Mouse (Mus musculus): ENCODE data around the gene Col6a1. TPM values are rescaled to one million over a fixed set of nuclear protein-coding genes. Genes with fewer than 3 reads are reported as not detected.

Col6a1 gene
- polyA plus RNA-seq, 1 experiment from 2014 or later, result 7.8 TPM

DNA sequence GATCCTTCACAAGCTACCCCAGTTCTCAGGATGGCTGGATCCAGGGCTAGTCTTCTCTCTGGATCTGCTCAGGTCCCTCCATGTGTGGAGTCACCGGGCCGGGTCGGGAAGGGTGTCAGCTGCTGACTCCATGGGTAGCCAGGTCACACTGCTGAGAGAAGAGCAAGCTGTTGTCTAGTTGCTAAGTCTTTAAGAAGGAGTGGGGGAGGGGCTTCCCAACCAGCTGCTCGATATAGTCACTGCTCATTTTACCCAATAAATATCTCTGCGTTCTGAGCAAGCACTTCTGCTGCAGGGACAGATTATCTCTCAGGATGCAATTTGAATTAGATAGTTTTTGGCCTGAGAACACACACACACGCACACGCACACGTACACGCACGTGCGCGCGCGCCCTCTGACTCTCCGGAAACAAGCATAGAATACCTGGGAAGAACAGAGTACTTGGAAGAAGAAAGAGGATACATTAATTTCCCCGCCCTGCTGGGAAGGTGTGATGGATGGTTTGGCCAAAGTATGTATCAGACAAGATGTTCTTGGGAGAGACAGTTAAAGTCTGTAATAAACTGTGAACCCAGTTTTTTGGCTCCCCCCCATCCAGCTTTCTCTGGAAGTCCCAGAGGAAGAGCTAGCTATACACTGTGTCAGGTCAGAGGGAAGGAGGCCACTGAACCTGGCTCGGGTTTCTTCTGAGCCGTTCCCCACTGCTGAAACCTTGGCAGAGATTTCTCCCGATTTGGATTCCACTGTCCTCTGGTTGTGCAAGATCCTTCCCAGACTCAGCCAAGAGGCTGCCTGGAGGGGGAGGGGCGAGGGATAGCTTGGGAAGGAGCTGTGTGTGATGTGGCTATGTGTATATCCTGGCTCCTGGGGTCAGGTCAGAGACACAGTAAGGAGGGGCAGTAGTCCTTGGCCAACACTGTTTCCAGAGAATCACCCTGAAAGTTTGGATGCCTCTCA, 61.5 kb downstream of the Col6a1 start:
- Histone ChIP-seq H3K27ac (no peak overlapping the region), H3K27me3 (ENCODE audit: low read depth, poor library complexity, severe bottlenecking) (no peaks in the 10 kb centered on the region), H3K4me3 (no peak overlapping the region), H3K9me3 (replicated peaks) (no peaks in the 10 kb centered on the region), H3K36me3 (no peaks in the 10 kb centered on the region), H3K4me1 (no peaks in the 10 kb centered on the region)
- WGBS, result 78% methylated on average over 20 of the region's 20 CpGs
- DNase-seq (ENCODE audit: low spot score), result no peak

Other genes starting within 250 kb of the Col6a1 start
- gene Lss, start 194.6 kb downstream of the Col6a1 start, polyA plus RNA-seq (2016; fragmentation: Nextera tagmentation; extraction: Ambion mirVana), result 51.2 and 52.5 TPM in 2 replicates
- gene Spatc1l, start 163.9 kb downstream of the Col6a1 start, polyA plus RNA-seq (2016; fragmentation: Nextera tagmentation; extraction: Ambion mirVana), result not detected in 2 replicates
- gene Ftcd, start 150.5 kb downstream of the Col6a1 start, polyA plus RNA-seq (2016; fragmentation: Nextera tagmentation; extraction: Ambion mirVana), result 0.10 TPM in 1 of 2 replicates, not detected in the other
- 5.5 and 9.5 TPM in 2 replicates for gene Col6a2, start 102.5 kb downstream of the Col6a1 start, polyA plus RNA-seq (2016; fragmentation: Nextera tagmentation; extraction: Ambion mirVana)
- gene Pcbp3, start 235.7 kb upstream of the Col6a1 start, polyA plus RNA-seq (2016; fragmentation: Nextera tagmentation; extraction: Ambion mirVana), result 44.9 and 47.3 TPM in 2 replicates

All from limb, embryonic 10.5 days (tissue).